Mouse (Mus musculus) activated CD4-positive, CD25-positive, alpha-beta regulatory T cell, adult 4 months (primary cell): ENCODE results near the gene Sp2. TPM values are rescaled to one million over a fixed set of nuclear protein-coding genes. Genes with fewer than 3 reads are reported as not detected.

Experiments
- ATAC-seq: one replicate; pipeline ENCODE4 v1.8.0; 2017
- polyA plus RNA-seq, 2 experiments: library from polyadenylated mRNA; unstranded; fragments of 100-300 nt; shearing (Covaris generic); gene quantifications; one replicate each; pipeline ENCODE4 v1.2.1; 2017

Gene Sp2
- polyA plus RNA-seq: 10 to 100 TPM; 22.5 to 26.6 TPM

- ATAC-seq: no peak
Observed at GRCm38 (mm10) chr11:96982859-96983258, at the start of gene Sp2. Gene Sp2, minus strand, starts transcription at chr11:96982959.

- no peak for ATAC-seq
Observed at GRCm38 (mm10) chr11:97032499-97032898, 49.7 kb upstream of the Sp2 start.

- no peak for ATAC-seq
Observed at GRCm38 (mm10) chr11:97031977-97032376, 49.2 kb upstream of the Sp2 start.

- no peak for ATAC-seq
Observed at GRCm38 (mm10) chr11:97030426-97030825, 47.7 kb upstream of the Sp2 start.

- peak; percentile 69 for ATAC-seq
Observed at GRCm38 (mm10) chr11:97029686-97030417, 47.1 kb upstream of the Sp2 start, which contains the start of gene Scrn2. Gene Scrn2, plus strand, starts transcription at chr11:97029938.

- peak; percentile 52 for ATAC-seq
Observed at GRCm38 (mm10) chr11:97025721-97026344, 43.1 kb upstream of the Sp2 start.

- ATAC-seq: no peak
Observed at GRCm38 (mm10) chr11:97024977-97025376, 42.2 kb upstream of the Sp2 start.

- ATAC-seq: peak; percentile 66
Observed at GRCm38 (mm10) chr11:97021873-97022484, 39.2 kb upstream of the Sp2 start.

GRCm38 (mm10) chr11:97021121-97021765 is 38.5 kb upstream of the Sp2 start:
- ATAC-seq: no peak

GRCm38 (mm10) chr11:97019345-97019708 is 36.6 kb upstream of the Sp2 start:
- ATAC-seq: no peak

- peak; percentile 20 for ATAC-seq
Observed at GRCm38 (mm10) chr11:97018583-97019344, 36.0 kb upstream of the Sp2 start.

- ATAC-seq: no peak
Observed at GRCm38 (mm10) chr11:97017696-97018582, 35.2 kb upstream of the Sp2 start.

- ATAC-seq: no peak
Observed at GRCm38 (mm10) chr11:97013121-97013670, 30.4 kb upstream of the Sp2 start, which contains the start of gene Sp6. Gene Sp6, plus strand, starts transcription at chr11:97013394.

GRCm38 (mm10) chr11:97009198-97009790 is 26.5 kb upstream of the Sp2 start:
- no peak for ATAC-seq

GRCm38 (mm10) chr11:97007093-97007794 is 24.5 kb upstream of the Sp2 start:
- peak; percentile 84 for ATAC-seq

GRCm38 (mm10) chr11:97003170-97003569 is 20.4 kb upstream of the Sp2 start:
- ATAC-seq: no peak

GRCm38 (mm10) chr11:96997380-96997956 is 14.7 kb upstream of the Sp2 start:
- ATAC-seq: no peak

GRCm38 (mm10) chr11:96996773-96997379 is 14.1 kb upstream of the Sp2 start:
- no peak for ATAC-seq
